ENCODE assay signal across 14 mouse cellular contexts in the genomic region with DNA sequence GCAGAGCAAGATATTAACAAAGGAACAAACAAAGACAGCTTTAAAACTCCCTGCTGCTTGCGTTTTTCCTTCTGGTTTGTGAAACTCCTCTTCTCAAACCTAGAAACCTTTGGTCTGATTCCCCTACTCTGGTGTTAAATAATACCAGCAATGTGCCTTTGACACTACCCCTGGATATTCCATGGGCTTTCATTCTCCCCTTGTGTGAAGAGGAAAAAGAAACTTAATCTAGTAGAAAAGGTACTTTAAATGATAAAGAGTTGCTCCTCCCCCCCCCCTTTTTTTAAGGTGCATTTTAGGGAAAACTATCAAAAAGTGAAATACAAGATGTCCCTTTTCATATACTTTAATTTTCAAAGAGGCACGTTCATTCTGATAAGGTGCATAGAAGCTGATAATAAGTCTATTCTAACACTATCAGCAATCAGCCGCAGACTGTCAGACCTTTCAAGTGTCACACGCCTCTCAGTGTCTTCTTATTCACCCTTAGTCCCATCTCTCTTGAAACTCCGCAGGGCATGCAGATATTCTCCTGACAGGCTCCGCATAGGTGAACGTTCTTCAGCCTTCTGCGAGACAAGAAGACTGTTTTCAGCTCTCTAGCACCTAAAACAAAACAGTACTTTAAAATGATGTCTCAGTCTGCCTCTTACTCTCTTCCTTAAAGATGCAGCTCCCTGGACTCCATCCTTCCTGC.
DNase-seq lines count a peak whose midpoint lies in the region; ATAC-seq and TF ChIP-seq lines count a peak whose summit lies in the region.
"Had no signal": no experiment of that assay in that cellular context is flagged by ENCODE, and none has a peak within 500 bp of the region (broad histone marks: within the 10 kb centered on the region; RNA-seq: fewer than 3 reads in every experiment).

No protein-coding gene starts in this region.

- TF ChIP-seq EP300 in CH12.LX (IDR thresholded peaks at IDR 0.05; ENCODE audit: low read length), result no peak

- DNase-seq in frontal cortex, postnatal 14 days (ENCODE audit: low spot score in 2 of 2), result no peak
- DNase-seq in CH12.LX (ENCODE audit: extremely low read depth) (no peak), MN1 (ENCODE audit: low spot score) (no peak)
- peak; percentile 10 for DNase-seq in midbrain, postnatal 0 days (ENCODE audit: low spot score)
- no peak for DNase-seq in embryo, embryonic 10.5 days (ENCODE audit: low spot score)
- DNase-seq: cerebellum, adult 11-12 months; gastrocnemius, postnatal 36 days; kidney, postnatal 36 days; spleen, adult 18-20 months; thymus, adult 18-20 months had no signal

- TF ChIP-seq POLR2A in CH12.LX (IDR thresholded peaks at IDR 0.05; ENCODE audit: low read depth, low read length), result no peak

- in situ Hi-C loops in CH12.LX (cut with MboI; ENCODE audit: low pct_ligation_motif_present, low pct_unique_long_range_greater_than_20kb, low sequenced_read_pairs), result no loop called here

- no peak for TF ChIP-seq RAD21 in CH12.LX (IDR thresholded peaks at IDR 0.05; ENCODE audit: low read depth, low read length)

- peak; percentile 41 for ATAC-seq in frontal cortex, adult (ENCODE audit: low TSS enrichment)
- peak; percentile 60 for ATAC-seq in hindbrain, embryonic 12.5 days (ENCODE audit: low FRiP score)
- ATAC-seq in midbrain, postnatal 0 days (ENCODE audit: low FRiP score), result peak; percentile 7; the same call in 1 of the 2 replicates
- no peak for ATAC-seq in kidney, embryonic 16.5 days (ENCODE audit: low FRiP score, low TSS enrichment)

- peak overlapping the region; percentile 56; the same call in 1 of the 2 replicates for H3K4me2 ChIP-seq in CH12.LX (ENCODE audit: insufficient read depth, low read depth, poor library complexity, severe bottlenecking)
- H3K4me2 ChIP-seq in hindbrain, embryonic 12.5 days (replicated peaks), result no peak overlapping the region
- H3K4me2 ChIP-seq in midbrain, postnatal 0 days (ENCODE audit: low read depth, low read length, poor library complexity, severe bottlenecking), result peak overlapping the region; percentile 18; the same call in 1 of the 2 replicates
- H3K4me2 ChIP-seq in kidney, embryonic 16.5 days (replicated peaks; ENCODE audit: low read depth, low read length), result no peak overlapping the region
- H3K4me2 ChIP-seq: limb, embryonic 15.5 days had no signal

- no peaks in the 10 kb centered on the region for H3K36me3 ChIP-seq in CH12.LX (replicated peaks in 1 of 2; ENCODE audit: control insufficient read depth in 1 of 2, insufficient read depth in 1 of 2, low read length in 1 of 2)
- H3K36me3 ChIP-seq in hindbrain, embryonic 12.5 days, result no peaks in the 10 kb centered on the region
- no peaks in the 10 kb centered on the region for H3K36me3 ChIP-seq in midbrain, postnatal 0 days (ENCODE audit: insufficient read depth, low read length)
- H3K36me3 ChIP-seq in kidney, embryonic 16.5 days (ENCODE audit: insufficient read depth, low read length), result no peaks in the 10 kb centered on the region
- H3K36me3 ChIP-seq: limb, embryonic 15.5 days had no signal

- no peaks in the 10 kb centered on the region for H3K27me3 ChIP-seq in CH12.LX (replicated peaks)
- no peaks in the 10 kb centered on the region for H3K27me3 ChIP-seq in hindbrain, embryonic 12.5 days
- no peaks in the 10 kb centered on the region for H3K27me3 ChIP-seq in midbrain, postnatal 0 days (ENCODE audit: insufficient read depth, low read length)
- H3K27me3 ChIP-seq in kidney, embryonic 16.5 days (ENCODE audit: insufficient read depth, low read length), result no peaks in the 10 kb centered on the region
- H3K27me3 ChIP-seq: limb, embryonic 15.5 days had no signal

- H3K27ac ChIP-seq in CH12.LX (ENCODE audit: insufficient read depth, low read depth), result no peak overlapping the region
- peak overlapping the region; percentile 53 for H3K27ac ChIP-seq in hindbrain, embryonic 12.5 days
- H3K27ac ChIP-seq in midbrain, postnatal 0 days (ENCODE audit: low read depth, low read length), result peak overlapping the region; percentile 70; the same call in 1 of the 2 replicates
- no peak overlapping the region for H3K27ac ChIP-seq in kidney, embryonic 16.5 days (ENCODE audit: low read length)
- H3K27ac ChIP-seq: limb, embryonic 15.5 days had no signal

- no peak overlapping the region for H3K4me3 ChIP-seq in CH12.LX (replicated peaks in 1 of 3; ENCODE audit: low read depth in 2 of 3, low read length in 2 of 3, poor library complexity in 1 of 3)
- H3K4me3 ChIP-seq in hindbrain, embryonic 12.5 days, result no peak overlapping the region
- no peak overlapping the region for H3K4me3 ChIP-seq in midbrain, postnatal 0 days (ENCODE audit: low read depth, low read length)
- H3K4me3 ChIP-seq in kidney, embryonic 16.5 days (ENCODE audit: low read length), result no peak overlapping the region
- H3K4me3 ChIP-seq: limb, embryonic 15.5 days had no signal

- TF ChIP-seq CTCF in CH12.LX (conservative IDR thresholded peaks at IDR 0.05 in 1 of 2, IDR thresholded peaks at IDR 0.05 in 1 of 2; ENCODE audit: low read depth in 2 of 2, low read length in 2 of 2), result no peak
- no peak for TF ChIP-seq CTCF in midbrain, postnatal 0 days (IDR thresholded peaks at IDR 0.05)

- no peaks in the 10 kb centered on the region for H3K79me2 ChIP-seq in CH12.LX (replicated peaks; ENCODE audit: control insufficient read depth, extremely low read depth, insufficient read depth, poor library complexity, severe bottlenecking)

- H3K9ac ChIP-seq in CH12.LX (ENCODE audit: insufficient read depth, low read depth), result no peak overlapping the region
- no peak overlapping the region for H3K9ac ChIP-seq in hindbrain, embryonic 12.5 days
- 0 out of 2 replicates have a peak overlapping the region, but pooled peaks have one; percentile 3 for H3K9ac ChIP-seq in midbrain, postnatal 0 days (replicated peaks; ENCODE audit: low read length, poor library complexity, severe bottlenecking)
- H3K9ac ChIP-seq in kidney, embryonic 16.5 days (replicated peaks; ENCODE audit: low read length), result no peak overlapping the region
- H3K9ac ChIP-seq: limb, embryonic 15.5 days had no signal

- dilution Hi-C loops in CH12.LX (cut with MboI; ENCODE audit: extremely low pct_ligation_motif_present, extremely low pct_unique_long_range_greater_than_20kb, low sequenced_read_pairs), result no loop called here

- H3K4me1 ChIP-seq in CH12.LX (ENCODE audit: control insufficient read depth in 1 of 2, insufficient read depth in 2 of 2), result no peaks in the 10 kb centered on the region
- H3K4me1 ChIP-seq in hindbrain, embryonic 12.5 days, result peaks cover 12% of the 10 kb centered on the region; the same call in 1 of the 2 replicates
- peaks cover 10% of the 10 kb centered on the region; the same call in 1 of the 2 replicates for H3K4me1 ChIP-seq in midbrain, postnatal 0 days (ENCODE audit: insufficient read depth, low read length)
- H3K4me1 ChIP-seq in kidney, embryonic 16.5 days (ENCODE audit: insufficient read depth, low read length), result 0 out of 2 replicates have a peak, but pooled peaks cover 4% of the 10 kb centered on the region
- H3K4me1 ChIP-seq: limb, embryonic 15.5 days had no signal

- H3K9me3 ChIP-seq in CH12.LX (replicated peaks; ENCODE audit: low read length), result no peaks in the 10 kb centered on the region
- no peaks in the 10 kb centered on the region for H3K9me3 ChIP-seq in hindbrain, embryonic 12.5 days (replicated peaks)
- H3K9me3 ChIP-seq in midbrain, postnatal 0 days (ENCODE audit: low read length), result no peaks in the 10 kb centered on the region
- no peaks in the 10 kb centered on the region for H3K9me3 ChIP-seq in kidney, embryonic 16.5 days (ENCODE audit: low read length)
- H3K9me3 ChIP-seq: limb, embryonic 15.5 days had no signal

- WGBS in hindbrain, embryonic 12.5 days, result 35% methylated on average over 8 of the region's 8 CpGs
- WGBS in midbrain, postnatal 0 days, result 16% methylated on average over 8 of the region's 8 CpGs
- WGBS in kidney, embryonic 16.5 days, result 78% methylated on average over 8 of the region's 8 CpGs

TF ChIP-seq in CH12.LX, 34 proteins besides CTCF, POLR2A, EP300 and RAD21:
- TF ChIP-seq CHD2 (IDR thresholded peaks at IDR 0.05; ENCODE audit: low read length) (no peak), ELF1 (IDR thresholded peaks at IDR 0.05; ENCODE audit: low read depth, low read length) (no peak), NELFE (IDR thresholded peaks at IDR 0.05; ENCODE audit: low read depth, low read length) (no peak), MXI1 (IDR thresholded peaks at IDR 0.05; ENCODE audit: low read depth, low read length) (no peak), CHD1 (IDR thresholded peaks at IDR 0.05; ENCODE audit: low read depth, low read length) (no peak), ZNF384 (IDR thresholded peaks at IDR 0.05; ENCODE audit: low read depth, low read length) (no peak)

Comparison
In these comparisons a context has a peak if more than half of its experiments do, and no peak if none do; other contexts are left out.
1. H3K27ac ChIP-seq: peak in hindbrain, embryonic 12.5 days (single experiment) and midbrain, postnatal 0 days (single experiment); none in CH12.LX (single experiment) and kidney, embryonic 16.5 days (single experiment).
2. H3K4me2 ChIP-seq: peak in CH12.LX (single experiment) and midbrain, postnatal 0 days (single experiment); none in hindbrain, embryonic 12.5 days (single experiment) and kidney, embryonic 16.5 days (single experiment).